Mouse (Mus musculus): ENCODE measurements around the gene Wee1.
"Not testable (repeated sequence)": the region's sequence is repeated elsewhere in the genome, so short reads cannot be mapped to it uniquely, and the experiment has no call there.

Wee1 gene

DNA sequence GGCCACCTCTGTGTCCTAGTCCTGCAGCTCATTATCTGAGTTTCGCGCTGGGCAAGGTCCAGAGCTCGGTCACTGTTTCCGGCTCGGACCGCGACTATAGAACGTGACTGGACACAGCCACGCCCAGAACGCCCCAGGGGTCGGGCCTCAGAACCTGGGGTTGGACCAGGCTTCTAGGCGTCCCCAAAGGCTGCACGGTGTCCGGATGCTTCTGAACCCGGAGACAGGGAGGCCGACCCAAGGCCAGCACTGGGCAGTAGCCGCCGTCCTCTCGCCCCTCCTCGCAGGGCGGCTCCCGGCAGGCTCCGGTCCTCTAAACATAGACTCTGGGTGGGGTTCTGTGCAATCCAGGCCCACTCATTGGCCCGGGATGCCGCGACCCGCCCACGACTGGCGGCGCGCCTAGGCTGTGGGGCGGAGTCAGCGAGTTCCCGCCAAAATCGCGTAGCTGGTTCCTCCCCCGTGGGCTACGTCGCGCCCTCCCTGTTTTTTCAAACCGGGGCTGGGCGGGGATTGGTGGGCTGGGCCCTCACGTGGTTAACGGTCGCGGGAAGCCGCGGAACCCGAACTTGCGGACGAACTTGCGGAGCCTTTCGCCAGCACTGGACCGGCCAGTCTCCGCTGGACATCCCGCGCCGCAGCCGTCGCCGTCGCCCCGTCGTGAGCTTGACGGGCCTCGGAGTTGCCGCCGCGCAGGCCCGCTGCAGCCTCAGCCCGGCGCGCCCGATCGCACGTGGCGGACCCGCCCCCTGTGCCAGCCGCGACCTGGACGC lies at the start of gene Wee1:
Gene Wee1, plus strand, starts transcription at position 531 of the 773 bp plus-strand sequence.
- peak; percentile 99 for DNase-seq (ENCODE audit: low read depth)

GRCm38 (mm10) chr7:110078168-110078567 lies 43.7 kb upstream of the Wee1 start:
- no peak for DNase-seq (ENCODE audit: low read depth)

- peak; percentile 83 for DNase-seq (ENCODE audit: low read depth)
These were observed 38.3 kb upstream of the Wee1 start for GRCm38 (mm10) chr7:110083386-110084165.

DNA sequence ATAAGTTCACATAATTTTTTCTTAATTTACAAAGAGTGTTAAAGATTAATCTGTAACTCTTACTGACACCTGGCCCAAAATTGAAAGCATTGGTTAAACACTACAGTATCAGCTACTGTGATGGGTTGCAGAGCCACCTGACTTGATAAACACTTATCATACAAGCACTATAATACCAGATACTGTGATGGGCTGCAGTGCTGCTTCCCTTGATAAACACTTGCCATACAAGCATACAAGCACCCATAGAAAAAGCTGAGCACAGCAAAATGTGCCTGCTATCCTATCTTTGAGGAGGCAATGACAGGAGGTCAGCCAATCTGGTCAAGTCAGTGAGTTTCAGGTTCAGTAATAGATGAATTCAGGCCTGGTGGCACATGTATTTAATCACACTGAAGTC lies 36.6 kb upstream of the Wee1 start:
- DNase-seq (ENCODE audit: low read depth) = no peak

GRCm38 (mm10) chr7:110087914-110088313 lies 33.9 kb upstream of the Wee1 start:
- no peak for DNase-seq (ENCODE audit: low read depth)

GRCm38 (mm10) chr7:110091670-110092069 lies 30.2 kb upstream of the Wee1 start:
- no peak for DNase-seq (ENCODE audit: low read depth)

DNA sequence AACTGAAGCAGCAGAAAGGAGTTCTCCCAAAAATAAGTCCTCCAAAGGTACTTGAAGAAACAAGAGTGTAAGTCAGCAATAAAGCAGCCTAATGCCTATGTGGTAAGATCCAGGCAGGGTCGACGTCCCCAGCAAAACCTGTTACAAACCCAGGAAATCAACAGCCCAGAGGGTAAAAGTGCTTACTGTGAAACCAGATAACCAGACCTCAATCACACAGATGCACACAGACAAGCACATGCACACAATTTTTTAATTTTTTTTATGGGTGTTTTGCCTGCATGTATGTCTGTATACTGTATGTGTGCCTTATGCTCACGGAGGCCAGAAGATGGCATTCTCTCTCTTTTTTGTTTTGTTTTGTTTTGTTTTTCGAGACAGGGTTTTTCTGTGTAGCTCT lies 25.5 kb upstream of the Wee1 start:
- DNase-seq (ENCODE audit: low read depth) = no peak

DNA sequence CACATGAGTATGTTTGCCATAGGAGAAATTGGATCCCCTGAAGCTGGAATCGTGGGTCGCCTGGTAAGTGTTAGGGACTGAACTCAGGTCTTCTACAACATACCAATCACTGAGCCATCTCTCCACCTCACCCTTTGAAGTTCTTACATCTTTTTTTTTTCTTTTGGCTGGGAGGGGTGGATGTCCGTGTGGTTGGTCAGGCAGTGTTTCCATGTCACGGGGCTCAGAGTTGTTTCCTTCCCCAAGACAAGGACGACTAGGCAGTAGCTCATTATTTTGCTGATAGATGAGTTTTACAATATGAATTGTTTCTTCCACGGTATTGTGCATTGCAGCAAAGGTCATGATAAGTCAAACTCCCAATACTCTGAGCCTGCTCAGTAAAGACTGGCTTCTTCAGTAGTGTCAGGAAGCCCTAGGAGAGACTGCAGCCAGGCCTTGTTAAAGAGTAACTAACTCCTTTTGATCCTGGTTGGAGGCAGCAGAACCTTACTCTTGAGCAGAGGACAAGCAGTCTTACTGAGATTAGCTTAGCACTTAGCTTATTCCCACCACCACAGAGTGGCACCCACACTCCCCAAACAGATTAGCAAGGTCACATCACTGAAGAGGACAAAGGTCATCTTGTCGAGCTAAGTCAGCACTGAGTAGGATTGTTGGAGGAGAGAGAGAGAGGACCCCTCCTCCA lies 24.6 kb upstream of the Wee1 start:
- DNase-seq (ENCODE audit: low read depth) = no peak

DNA sequence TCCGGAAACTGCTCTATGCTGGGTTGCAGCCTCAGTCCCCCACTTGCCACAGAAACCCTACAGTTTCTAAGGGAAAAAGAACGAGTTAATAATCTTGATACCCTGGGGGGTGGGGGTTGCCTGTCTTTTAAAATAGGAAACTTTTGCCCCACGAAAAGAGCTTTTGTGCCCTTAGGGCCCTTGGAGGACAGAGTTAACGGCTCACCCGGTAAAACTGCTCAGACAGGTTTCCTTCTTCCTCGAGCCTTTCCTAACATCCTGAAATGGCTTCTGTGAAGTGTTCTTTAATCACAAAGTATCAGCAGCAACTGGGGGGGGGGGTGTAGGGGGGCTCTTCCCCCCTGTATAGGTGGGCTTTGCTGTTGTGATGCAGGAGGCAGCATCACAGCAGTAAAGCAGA lies 21.0 kb upstream of the Wee1 start:
- DNase-seq (ENCODE audit: low read depth) = no peak

DNA sequence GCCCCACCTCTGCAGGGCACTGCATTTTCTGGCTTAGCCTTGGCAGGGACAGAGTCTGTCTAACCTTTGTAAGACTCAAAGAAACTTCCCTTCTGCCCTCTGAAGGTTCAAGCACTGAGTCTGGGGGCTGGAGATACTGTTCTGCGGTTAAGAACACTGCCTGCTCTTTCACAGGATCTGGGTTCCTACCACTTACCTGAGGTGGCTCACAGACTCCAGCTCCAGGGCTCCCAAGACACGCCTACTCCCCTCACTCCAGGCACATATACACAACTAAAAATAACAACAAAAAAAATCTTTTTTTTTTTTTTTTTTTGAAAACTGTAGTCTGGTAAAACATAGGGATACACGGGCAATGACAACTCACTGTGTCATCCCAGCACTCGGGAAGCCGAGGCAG lies 20.6 kb upstream of the Wee1 start:
- DNase-seq (ENCODE audit: low read depth) = no peak

- no peak for DNase-seq (ENCODE audit: low read depth)
These were observed 16.8 kb upstream of the Wee1 start for GRCm38 (mm10) chr7:110105041-110105440.

DNA sequence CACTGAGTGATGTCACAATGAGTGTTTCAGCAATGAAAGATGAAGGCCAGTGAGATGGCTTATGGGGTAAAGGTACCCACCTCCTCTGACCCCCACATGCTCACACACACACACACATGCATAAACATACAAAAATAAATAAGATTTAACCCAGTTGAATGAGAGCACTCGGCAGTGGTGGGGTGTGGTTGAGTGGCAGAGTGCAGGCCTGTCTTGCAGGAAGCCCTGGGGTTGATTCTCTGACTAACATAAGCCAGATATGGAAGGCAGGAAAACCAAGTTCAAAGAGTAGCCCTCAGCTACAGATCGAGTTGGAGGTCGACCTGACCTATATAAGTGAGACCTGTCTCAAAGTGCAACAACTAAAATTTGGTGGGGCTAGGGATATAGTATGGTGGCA lies 15.2 kb upstream of the Wee1 start:
- DNase-seq (ENCODE audit: low read depth) = no peak

- DNase-seq (ENCODE audit: low read depth) = not testable (repeated sequence)
These were observed 13.3 kb upstream of the Wee1 start for GRCm38 (mm10) chr7:110108524-110108923.

GRCm38 (mm10) chr7:110108967-110109610 lies 12.8 kb upstream of the Wee1 start:
- peak; percentile 82 for DNase-seq (ENCODE audit: low read depth)

- DNase-seq (ENCODE audit: low read depth) = peak; percentile 26
These were observed 11.7 kb upstream of the Wee1 start for GRCm38 (mm10) chr7:110110061-110110656.

GRCm38 (mm10) chr7:110114699-110115098 lies 7.1 kb upstream of the Wee1 start:
- DNase-seq (ENCODE audit: low read depth) = no peak

- no peak for DNase-seq (ENCODE audit: low read depth)
These were observed 5.0 kb upstream of the Wee1 start for GRCm38 (mm10) chr7:110116731-110117291.

- DNase-seq (ENCODE audit: low read depth) = no peak
These were observed 3.4 kb upstream of the Wee1 start for GRCm38 (mm10) chr7:110118448-110118847.

- peak; percentile 57 for DNase-seq (ENCODE audit: low read depth)
These were observed 1.6 kb upstream of the Wee1 start for GRCm38 (mm10) chr7:110120157-110120784.

GRCm38 (mm10) chr7:110121162-110121515 lies 707 bp upstream of the Wee1 start:
- DNase-seq (ENCODE audit: low read depth) = no peak

- DNase-seq (ENCODE audit: low read depth) = no peak
These were observed 381 bp downstream of the Wee1 start for GRCm38 (mm10) chr7:110122289-110122564.

Measured in induced T-regulatory cell, adult 2 months (primary cell).